Mouse (Mus musculus) CH12.LX (cell line): Measurements from ENCODE around the gene Tnfrsf9. TPM values are rescaled to one million over a fixed set of nuclear protein-coding genes. Genes with fewer than 3 reads are reported as not detected.

Source experiments
- DNase-seq: peaks from one replicate; pipeline ENCODE4 v3.0.0-alpha.2; 2013; ENCODE audit errors: extremely low read depth
- H3K27ac ChIP-seq: 2 replicates; pipeline ENCODE4 v1.5.1; 2012; ENCODE audit warnings: low read depth, mild to moderate bottlenecking, control low read depth, moderate library complexity; ENCODE audit not compliant: insufficient read depth
- H3K27me3 ChIP-seq: replicated peaks from 2 replicates; pipeline ENCODE3; 2012; ENCODE audit warnings: inconsistent platforms
- H3K36me3 ChIP-seq, 2 experiments: replicated peaks in 1 of 2; 2 replicates each; pipeline versions ENCODE3 to v1.6.1; 2012; ENCODE audit warnings: inconsistent platforms in 1 of 2, low read length in 1 of 2, mild to moderate bottlenecking in 1 of 2, mixed read lengths in 1 of 2, moderate library complexity in 1 of 2; ENCODE audit not compliant: control insufficient read depth in 1 of 2, insufficient read depth in 1 of 2
- H3K4me1 ChIP-seq, 2 experiments: 2 replicates each; pipeline ENCODE4 v1.6.1; 2012; ENCODE audit warnings: inconsistent platforms in 1 of 2, moderate library complexity in 1 of 2; ENCODE audit not compliant: insufficient read depth in 2 of 2, control insufficient read depth in 1 of 2
- H3K4me2 ChIP-seq: 2 replicates; pipeline ENCODE4 v1.6.1; 2012; ENCODE audit warnings: low read depth, mild to moderate bottlenecking, control low read depth; ENCODE audit not compliant: poor library complexity, insufficient read depth, severe bottlenecking
- H3K4me3 ChIP-seq, 3 experiments: fragments of 150-350 bp in 1 of 3; sonication (generic) in 1 of 3; replicated peaks in 1 of 3; 2 replicates each; pipeline versions ENCODE3 to v1.5.1; 2011 to 2012; ENCODE audit warnings: low read depth in 2 of 3, low read length in 2 of 3, mild to moderate bottlenecking in 2 of 3, moderate library complexity in 2 of 3, control low read depth in 1 of 3, improper control_type of control experiment in 1 of 3, inconsistent platforms in 1 of 3, mixed read lengths in 1 of 3; ENCODE audit not compliant: poor library complexity in 1 of 3
- H3K79me2 ChIP-seq: replicated peaks from 2 replicates; pipeline ENCODE4 v1.6.1; 2012; ENCODE audit warnings: mild to moderate bottlenecking, moderate library complexity; ENCODE audit not compliant: control insufficient read depth, poor library complexity, insufficient read depth, severe bottlenecking; ENCODE audit errors: extremely low read depth
- H3K9ac ChIP-seq: 2 replicates; pipeline ENCODE4 v1.6.1; 2012; ENCODE audit warnings: low read depth, mild to moderate bottlenecking, control low read depth, moderate library complexity; ENCODE audit not compliant: insufficient read depth
- H3K9me3 ChIP-seq: replicated peaks from 2 replicates; pipeline ENCODE3; 2012; ENCODE audit warnings: low read length, inconsistent platforms, mixed read lengths
- BHLHE40 ChIP-seq: IDR thresholded peaks from 2 replicates; pipeline ENCODE4 v1.6.1; 2011; ENCODE audit warnings: mild to moderate bottlenecking, low read depth, low read length, improper control_type of control experiment
- CHD1 ChIP-seq: IDR thresholded peaks from 2 replicates; pipeline ENCODE4 v1.6.1; 2012; ENCODE audit warnings: low read depth, low read length, improper control_type of control experiment, inconsistent platforms
- CTCF ChIP-seq, 2 experiments: IDR thresholded peaks in 1 of 2; conservative IDR thresholded peaks in 1 of 2; 2 replicates each; pipeline ENCODE4 v1.5.1; 2011 to 2012; ENCODE audit warnings: low read depth in 2 of 2, low read length in 2 of 2, improper control_type of control experiment in 1 of 2, inconsistent platforms in 1 of 2, mild to moderate bottlenecking in 1 of 2, moderate library complexity in 1 of 2
- E2F4 ChIP-seq: IDR thresholded peaks from 2 replicates; pipeline ENCODE4 v1.6.1; 2011; ENCODE audit warnings: low read depth, low read length, improper control_type of control experiment; ENCODE audit not compliant: insufficient replicate concordance
- ELF1 ChIP-seq: IDR thresholded peaks from 2 replicates; pipeline ENCODE4 v1.6.1; 2014; ENCODE audit warnings: low read depth, mild to moderate bottlenecking, inconsistent platforms, low read length, improper control_type of control experiment
- EP300 ChIP-seq: IDR thresholded peaks from 2 replicates; pipeline ENCODE4 v1.6.1; 2011; ENCODE audit warnings: low read length, improper control_type of control experiment
- ETS1 ChIP-seq: conservative IDR thresholded peaks from 2 replicates; pipeline ENCODE4 v1.6.1; 2012; ENCODE audit warnings: low read depth, mild to moderate bottlenecking, inconsistent platforms, low read length, improper control_type of control experiment, moderate library complexity
- GABPA ChIP-seq: IDR thresholded peaks from 2 replicates; pipeline ENCODE4 v1.6.1; 2012; ENCODE audit warnings: low read depth, low read length, improper control_type of control experiment, inconsistent platforms; ENCODE audit not compliant: insufficient replicate concordance
- HCFC1 ChIP-seq: IDR thresholded peaks from 2 replicates; pipeline ENCODE4 v1.6.1; 2012; ENCODE audit warnings: low read depth, mild to moderate bottlenecking, inconsistent platforms, low read length, improper control_type of control experiment
- IRF4 ChIP-seq: IDR thresholded peaks from 2 replicates; pipeline ENCODE4 v1.6.1; 2014; ENCODE audit warnings: low read depth, mild to moderate bottlenecking, inconsistent platforms, low read length, improper control_type of control experiment
- JUN ChIP-seq: IDR thresholded peaks from 2 replicates; pipeline ENCODE4 v1.6.1; 2011; ENCODE audit warnings: low read depth, mild to moderate bottlenecking, low read length, improper control_type of control experiment, moderate library complexity; ENCODE audit not compliant: insufficient read depth
- JUND ChIP-seq: conservative IDR thresholded peaks from 2 replicates; pipeline ENCODE4 v1.6.1; 2011; ENCODE audit warnings: low read depth, low read length, improper control_type of control experiment
- KAT2A ChIP-seq: IDR thresholded peaks from 2 replicates; pipeline ENCODE4 v1.6.1; 2012; ENCODE audit warnings: low read length, improper control_type of control experiment, inconsistent platforms; ENCODE audit not compliant: insufficient replicate concordance
- MAX ChIP-seq: IDR thresholded peaks from 2 replicates; pipeline ENCODE4 v1.6.1; 2011; ENCODE audit warnings: low read length, improper control_type of control experiment
- MEF2A ChIP-seq: IDR thresholded peaks from 2 replicates; pipeline ENCODE4 v1.6.1; 2014; ENCODE audit warnings: low read depth, mild to moderate bottlenecking, inconsistent platforms, low read length, improper control_type of control experiment, borderline replicate concordance
- MYC ChIP-seq: IDR thresholded peaks from 2 replicates; pipeline ENCODE4 v1.6.1; 2011; ENCODE audit warnings: low read depth, mild to moderate bottlenecking, improper control_type of control experiment, low read length
- NRF1 ChIP-seq: IDR thresholded peaks from 2 replicates; pipeline ENCODE4 v1.6.1; 2014; ENCODE audit warnings: low read depth, mild to moderate bottlenecking, inconsistent platforms, low read length, improper control_type of control experiment, moderate library complexity
- POLR2A ChIP-seq: IDR thresholded peaks from 2 replicates; pipeline ENCODE4 v1.6.1; 2011; ENCODE audit warnings: low read depth, mild to moderate bottlenecking, improper control_type of control experiment, low read length
- RCOR1 ChIP-seq: conservative IDR thresholded peaks from 2 replicates; pipeline ENCODE4 v1.6.1; 2012; ENCODE audit warnings: low read depth, mild to moderate bottlenecking, inconsistent platforms, low read length, improper control_type of control experiment
- TCF12 ChIP-seq: IDR thresholded peaks from 2 replicates; pipeline ENCODE4 v1.6.1; 2014; ENCODE audit warnings: low read depth, mild to moderate bottlenecking, inconsistent platforms, low read length, improper control_type of control experiment
- UBTF ChIP-seq: IDR thresholded peaks from 2 replicates; pipeline ENCODE4 v1.6.1; 2012; ENCODE audit warnings: low read depth, mild to moderate bottlenecking, inconsistent platforms, low read length, improper control_type of control experiment, moderate library complexity
- ZKSCAN1 ChIP-seq: IDR thresholded peaks from 2 replicates; pipeline ENCODE4 v1.6.1; 2012; ENCODE audit warnings: low read depth, inconsistent platforms, low read length, improper control_type of control experiment, borderline replicate concordance
- ZMIZ1 ChIP-seq: IDR thresholded peaks from 2 replicates; pipeline ENCODE4 v1.6.1; 2012; ENCODE audit warnings: low read depth, mild to moderate bottlenecking, inconsistent platforms, low read length, improper control_type of control experiment
- ZNF384 ChIP-seq: IDR thresholded peaks from 2 replicates; pipeline ENCODE4 v1.6.1; 2012; ENCODE audit warnings: low read depth, low read length, improper control_type of control experiment, inconsistent platforms
- dilution Hi-C: fragments of 300-500 bp; cut with MboI; formaldehyde crosslinking; loops from 2 replicates; pipeline ENCODE4 v1.14.3; 2020; ENCODE audit warnings: low sequenced_read_pairs; ENCODE audit not compliant: extremely low pct_unique_long_range_greater_than_20kb, extremely low pct_ligation_motif_present
- in situ Hi-C: fragments of 300-500 bp; cut with MboI; formaldehyde crosslinking; loops from 3 replicates; pipeline ENCODE4 v1.14.3; 2019; ENCODE audit warnings: low sequenced_read_pairs, low pct_ligation_motif_present, low pct_unique_long_range_greater_than_20kb, mixed read lengths
- polyA plus RNA-seq: library from polyadenylated mRNA; unstranded; fragments of >175 nt; gene quantifications from 2 replicates; pipeline ENCODE4 v1.2.1, GENCODE M21; 2012; ENCODE audit warnings: low read depth; ENCODE audit not compliant: insufficient read length
- total RNA-seq, 2 experiments: library from RNA; depleted of rRNA; stranded (reverse); fragments of 300-350 nt in 1 of 2; fragments of >200 nt in 1 of 2; gene quantifications; 2 replicates each; pipeline ENCODE4 v1.2.3; 2012 to 2014

The Tnfrsf9 gene
- total and polyA plus RNA-seq, 3 experiments: 2.2 to 3.1 (median 2.9) TPM

GRCm38 (mm10) chr4:150866069-150866468 lies 48.3 kb upstream of the Tnfrsf9 start:
- no peak for DNase-seq
- H3K79me2 ChIP-seq: no peaks in the 10 kb centered on the region
- H3K9me3 ChIP-seq: no peaks in the 10 kb centered on the region
- no peak overlapping the region for H3K4me3 ChIP-seq
- no peaks in the 10 kb centered on the region for H3K36me3 ChIP-seq
- H3K27ac ChIP-seq: no peak overlapping the region
- dilution Hi-C loops: no loop called here
- H3K27me3 ChIP-seq: no peaks in the 10 kb centered on the region
- H3K4me2 ChIP-seq: no peak overlapping the region
- TF ChIP-seq JUN: no peak
- no peak for TF ChIP-seq RCOR1
- TF ChIP-seq ETS1: no peak
- TF ChIP-seq ZKSCAN1: no peak
- no peak for TF ChIP-seq JUND
- TF ChIP-seq MEF2A: no peak
- TF ChIP-seq ELF1: no peak
- TF ChIP-seq KAT2A: no peak
- TF ChIP-seq MAX: no peak
- no peak for TF ChIP-seq POLR2A
- TF ChIP-seq TCF12: no peak
- TF ChIP-seq E2F4: no peak
- no peak for TF ChIP-seq UBTF
- no peak for TF ChIP-seq EP300
- no peak for TF ChIP-seq CTCF (conservative IDR thresholded peaks at IDR 0.05 in 1 of 2, IDR thresholded peaks at IDR 0.05 in 1 of 2; ENCODE audit: low read depth in 2 of 2, low read length in 2 of 2)
- TF ChIP-seq GABPA: no peak
- H3K4me1 ChIP-seq: peaks cover 0 to 14% of the 10 kb centered on the region in 2 experiments; a peak in 2 of 4 replicates
- in situ Hi-C loops: loop anchor here (10.0 kb wide), 1 partner anchor 99 kb away; no protein-coding TSS in a partner anchor
- no peak overlapping the region for H3K9ac ChIP-seq

- no peaks in the 10 kb centered on the region for H3K27me3 ChIP-seq
- H3K27ac ChIP-seq: no peak overlapping the region
- H3K9ac ChIP-seq: no peak overlapping the region
- H3K4me2 ChIP-seq: no peak overlapping the region
- no peak overlapping the region for H3K4me3 ChIP-seq
- peaks cover under 1 to 19% of the 10 kb centered on the region in 2 experiments; a peak in 3 of 4 replicates for H3K4me1 ChIP-seq
- H3K9me3 ChIP-seq: no peaks in the 10 kb centered on the region
- TF ChIP-seq MYC: no peak
- TF ChIP-seq EP300: no peak
- TF ChIP-seq BHLHE40: no peak
- TF ChIP-seq ETS1: no peak
- TF ChIP-seq NRF1: no peak
- no peak for TF ChIP-seq ZNF384
- TF ChIP-seq MAX: no peak
- no peak for TF ChIP-seq IRF4
- no peak for TF ChIP-seq HCFC1
- no peak for TF ChIP-seq ZMIZ1
- TF ChIP-seq KAT2A: no peak
- TF ChIP-seq CHD1: no peak
- no peak for TF ChIP-seq GABPA
- in situ Hi-C loops (loop anchor here (10.0 kb wide), 1 partner anchor 98 kb away; no protein-coding TSS in a partner anchor), dilution Hi-C loops (no loop called here)
- DNase-seq: no peak
- no peaks in the 10 kb centered on the region for H3K79me2 ChIP-seq
- no peaks in the 10 kb centered on the region for H3K36me3 ChIP-seq
Observed at GRCm38 (mm10) chr4:150866494-150866893, 47.9 kb upstream of the Tnfrsf9 start.
